Mouse (Mus musculus) kidney, postnatal 10 days (tissue): ENCODE measurements at regions not wholly inside any gene's neighbourhood (a gene's known extent, or its start where the extent isn't known, plus 50 kb on each side); places are given as distances from the start of the nearest gene placed in this dataset.

Experiments used
- DNase-seq: peaks from one replicate; pipeline ENCODE4 v3.0.0; 2021; ENCODE audit warnings: mixed read lengths

DNA sequence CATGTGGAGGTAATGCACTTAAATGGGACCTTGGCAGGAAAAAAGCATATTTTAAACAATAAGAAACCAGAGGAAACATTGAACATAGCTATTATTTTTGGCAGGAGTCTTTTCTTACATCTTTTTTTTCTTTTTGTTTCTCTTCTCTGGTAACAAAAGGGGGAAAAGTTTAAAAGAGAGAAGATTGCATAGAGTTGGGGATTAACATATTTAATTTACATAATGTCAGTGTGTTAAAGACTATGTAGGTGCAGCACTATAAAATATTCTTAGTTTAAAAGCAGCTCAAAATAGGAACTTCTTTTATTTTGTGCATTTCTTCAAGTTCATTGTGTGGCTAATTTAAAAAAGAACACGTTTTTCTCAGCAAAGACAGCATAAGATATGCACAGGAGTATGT, 1087.5 kb downstream of the Cdh11 start:
- DNase-seq, result no peak

DNA sequence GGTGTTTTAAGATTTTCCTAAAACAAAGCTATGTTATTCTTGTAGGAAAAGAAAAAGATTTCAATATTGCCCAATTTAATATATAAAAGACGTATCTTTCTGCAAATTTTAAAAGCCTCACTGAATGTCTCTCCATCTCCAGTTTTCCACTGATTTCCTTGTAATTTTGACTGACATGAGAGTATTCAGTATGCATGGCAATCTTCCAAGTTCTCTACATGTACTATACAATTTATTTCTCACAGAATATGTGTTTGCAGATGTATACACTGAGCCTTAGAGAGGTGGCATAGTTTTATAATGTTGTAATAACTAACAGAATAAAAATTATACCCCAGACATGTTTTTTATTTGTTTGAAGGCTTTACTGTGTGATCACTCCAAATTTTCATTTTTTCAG, 1094.5 kb downstream of the Cdh11 start:
- DNase-seq, result no peak

DNA sequence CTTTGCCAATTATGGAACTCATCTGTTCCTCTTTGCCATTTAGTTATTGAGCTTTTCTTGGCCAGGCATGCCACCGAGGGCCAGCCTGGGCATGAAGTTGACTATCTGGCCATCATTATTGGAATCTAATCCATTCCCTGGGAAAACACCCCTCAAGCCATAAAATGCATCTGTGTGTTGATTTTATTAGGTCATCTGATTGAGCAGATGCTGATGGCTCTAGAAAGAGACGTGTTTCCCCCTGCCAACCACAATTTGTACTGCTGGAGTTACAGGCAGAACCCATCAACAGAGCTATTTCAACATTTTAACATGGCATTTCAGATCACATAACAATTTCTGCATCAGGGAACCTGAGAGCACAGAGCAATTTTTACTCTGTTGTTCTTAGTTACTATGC, 1116.5 kb downstream of the Cdh11 start:
- no peak for DNase-seq

DNA sequence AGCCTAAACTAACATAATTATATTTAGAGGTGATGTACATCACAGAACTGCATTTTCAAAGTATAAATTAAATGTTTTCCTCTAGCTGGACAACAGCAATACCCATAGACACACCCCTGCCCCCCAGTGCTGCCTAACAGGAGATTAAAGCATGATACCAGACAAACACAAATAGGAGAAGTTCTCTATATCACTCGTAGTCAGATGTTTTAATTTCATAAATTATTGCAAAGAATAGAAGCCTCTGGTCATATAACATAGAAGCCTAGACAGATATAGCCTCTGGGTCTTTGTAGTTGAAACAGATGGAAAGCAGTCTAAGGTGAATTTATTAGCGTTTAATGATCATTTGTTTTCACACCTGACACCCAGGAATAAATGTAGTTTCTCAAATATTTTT, 1122.6 kb downstream of the Cdh11 start:
- DNase-seq, result no peak

DNA sequence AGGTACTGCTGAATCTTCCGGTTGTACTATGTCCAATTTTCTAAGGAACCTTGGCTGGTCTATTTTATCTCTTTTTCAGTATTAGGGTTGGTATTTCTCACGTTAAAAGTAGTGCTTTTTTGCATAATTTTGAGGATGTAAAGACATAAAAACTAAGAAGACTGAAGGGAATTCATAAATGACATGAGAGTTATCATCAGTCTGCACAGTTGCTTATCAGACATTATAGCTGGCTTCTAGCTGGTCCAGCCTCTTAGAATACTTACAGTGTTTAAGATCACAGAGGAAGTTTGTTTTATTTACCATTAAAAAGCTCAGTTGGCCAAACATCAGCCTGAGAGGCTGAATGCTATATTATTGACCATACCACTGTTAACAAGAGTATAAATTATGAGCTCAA, 1130.2 kb downstream of the Cdh11 start:
- DNase-seq, result no peak

DNA sequence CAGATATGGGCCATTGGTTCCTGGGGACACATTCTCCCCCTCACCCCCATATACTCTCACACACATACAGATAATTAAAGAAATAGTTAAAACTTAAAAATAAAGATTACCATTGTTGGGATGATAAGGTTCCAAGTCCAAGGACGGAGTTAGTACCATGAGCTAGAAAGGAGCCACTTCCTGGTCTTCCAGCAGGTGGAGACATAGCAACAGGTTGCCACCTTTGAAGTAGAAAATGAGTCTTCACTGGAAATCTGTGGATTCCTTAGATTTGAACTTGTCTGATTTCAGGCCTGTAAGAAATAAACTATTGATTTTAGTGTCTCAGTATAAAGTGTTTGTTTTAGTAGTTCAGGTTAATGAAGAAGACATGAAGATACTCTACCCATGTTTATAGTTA, 1156.6 kb downstream of the Cdh11 start:
- peak; percentile 27 for DNase-seq

DNA sequence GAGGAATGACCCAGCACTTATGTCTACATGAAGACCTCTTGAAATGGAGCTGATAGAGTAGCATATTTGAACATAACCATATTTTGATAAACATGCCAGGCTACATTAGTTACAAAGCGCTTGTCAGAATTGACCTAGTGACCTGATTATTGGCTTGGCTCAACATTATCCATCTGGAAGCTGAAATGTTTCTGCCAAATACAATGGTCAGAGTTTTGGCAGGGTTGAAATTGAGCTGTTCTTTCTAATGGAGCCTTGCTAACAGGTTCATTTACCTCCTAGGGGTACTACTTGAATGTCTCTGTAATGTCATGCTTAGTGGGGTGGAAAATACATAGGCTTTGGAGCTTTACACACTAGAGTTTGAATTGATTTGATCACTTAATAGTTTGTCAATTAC, 1163.5 kb downstream of the Cdh11 start:
- no peak for DNase-seq

DNA sequence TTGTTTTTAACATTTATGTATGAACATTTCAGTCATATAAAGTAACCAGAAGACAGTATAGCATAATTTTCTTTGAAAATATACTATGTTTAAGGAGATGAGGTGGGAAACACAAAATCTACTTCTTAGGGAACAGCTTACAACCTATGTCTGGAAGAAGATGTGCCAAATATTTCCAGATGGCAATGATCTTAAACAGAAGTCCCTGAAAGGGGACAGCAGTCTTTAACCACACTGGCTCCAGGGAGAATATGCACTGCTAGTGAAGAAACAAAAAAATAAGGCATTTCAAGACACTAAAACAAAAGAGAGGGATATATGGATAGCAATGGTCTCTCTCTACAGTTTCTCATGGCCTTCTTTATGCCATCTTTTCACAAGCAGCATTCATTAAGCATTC, 1194.3 kb downstream of the Cdh11 start:
- no peak for DNase-seq

DNA sequence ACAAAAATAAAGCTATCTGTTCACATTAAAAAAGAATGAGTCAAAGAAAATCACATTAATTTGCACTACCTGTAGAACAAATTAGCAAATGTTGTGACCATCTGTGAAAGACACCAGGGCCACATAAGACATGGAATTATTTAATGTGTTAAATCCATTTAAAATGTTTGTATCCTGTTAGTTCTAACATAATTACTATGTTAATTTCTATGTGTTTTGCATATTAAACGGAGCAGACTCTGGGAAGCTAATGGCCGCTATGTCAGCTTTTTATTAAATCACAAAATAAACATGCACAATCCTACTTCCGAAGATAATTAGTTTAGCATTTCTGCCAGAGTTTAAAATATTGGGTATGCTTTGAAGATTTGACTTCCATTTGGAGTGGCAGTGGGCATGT, 1194.8 kb downstream of the Cdh11 start:
- no peak for DNase-seq

DNA sequence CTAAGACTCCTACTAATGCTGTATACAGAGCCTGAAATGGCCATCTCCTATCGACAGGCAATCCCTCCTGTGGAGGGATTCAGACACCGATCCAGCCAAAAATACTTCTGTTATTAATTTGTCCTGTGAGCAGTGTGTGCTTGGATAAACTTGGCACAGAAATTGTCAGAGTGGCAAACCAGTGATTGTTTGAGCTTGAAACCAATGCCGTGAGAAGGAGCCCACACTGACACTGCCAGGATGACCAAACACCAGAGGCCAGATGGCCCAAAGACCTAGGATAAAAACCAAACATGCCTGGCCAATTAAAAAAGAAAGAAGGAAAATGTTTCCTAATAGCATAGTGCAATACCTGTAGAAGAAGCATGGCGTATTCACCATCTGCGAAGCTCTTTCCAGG, 1221.0 kb downstream of the Cdh11 start:
- no peak for DNase-seq

DNA sequence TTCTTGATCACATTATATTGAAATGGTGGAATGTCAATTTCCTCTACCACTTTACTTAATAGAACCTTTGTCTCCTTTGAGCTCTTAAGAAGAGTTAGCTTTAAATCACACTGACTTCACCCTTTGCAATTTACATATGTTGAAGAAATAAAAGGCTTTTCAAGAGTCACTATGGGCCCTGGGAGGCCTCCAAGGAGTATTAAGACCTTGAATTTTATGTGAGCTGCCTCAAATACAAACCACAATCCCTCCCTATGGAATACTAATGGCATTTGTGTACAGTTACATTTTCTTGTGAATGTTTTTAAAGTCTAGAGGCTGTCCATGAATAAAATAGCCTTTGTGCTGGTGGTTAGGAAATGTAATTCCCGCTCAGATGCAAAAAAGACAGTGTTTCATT, 1262.7 kb downstream of the Cdh11 start:
- no peak for DNase-seq

DNA sequence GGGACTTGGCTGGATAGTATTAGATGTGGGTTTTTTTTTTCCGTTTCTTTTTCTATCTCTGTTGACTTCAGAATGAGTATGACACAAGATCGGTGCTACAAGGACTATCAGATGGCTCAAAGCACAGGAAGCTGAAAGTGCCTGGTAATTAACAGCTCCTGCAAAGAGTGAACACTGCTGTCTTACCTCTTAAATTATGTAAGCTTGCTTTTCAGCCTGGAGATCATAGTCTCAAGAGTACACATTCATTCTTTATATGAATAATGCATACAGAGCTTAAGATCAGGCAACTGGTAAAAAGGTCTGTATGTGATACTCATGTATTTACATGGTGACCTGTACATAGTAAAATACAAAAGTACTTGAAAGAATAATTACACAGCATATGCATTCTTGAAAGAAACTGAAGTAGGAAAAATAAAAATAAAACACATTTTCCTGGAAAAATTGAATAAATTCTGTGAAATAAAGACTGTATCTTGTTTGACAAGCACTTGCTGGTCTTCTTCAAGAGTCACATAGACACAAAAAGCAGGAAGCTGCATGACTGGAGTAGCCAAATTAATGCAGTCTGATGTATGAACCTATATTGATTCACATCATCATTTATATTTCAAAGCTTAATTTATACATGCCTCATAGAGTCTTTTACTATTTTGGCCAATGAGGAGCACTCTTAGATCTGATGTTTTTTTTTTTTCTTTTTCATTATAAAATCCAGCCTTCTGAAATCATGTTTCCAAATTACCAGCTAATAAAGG, 1306.7 kb downstream of the Cdh11 start:
- DNase-seq, result no peak

DNA sequence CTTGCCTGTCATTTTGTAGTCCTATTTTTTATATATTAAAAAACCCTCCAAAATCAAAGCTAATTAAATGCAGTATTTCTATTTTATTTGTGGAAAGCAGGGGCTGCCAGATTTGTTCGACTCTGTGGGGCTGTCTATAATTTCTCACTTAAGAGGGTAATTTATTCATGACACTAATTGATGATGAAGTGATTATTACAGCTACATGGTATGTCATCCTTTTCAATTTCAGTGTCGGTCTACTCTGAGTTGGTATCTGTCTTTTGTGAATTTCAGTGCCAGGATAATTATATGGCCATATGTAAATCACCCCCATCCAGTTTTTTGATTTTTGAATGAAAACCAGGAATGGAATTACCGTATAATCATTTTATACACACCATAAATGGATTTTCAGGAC, 1319.1 kb downstream of the Cdh11 start:
- no peak for DNase-seq

DNA sequence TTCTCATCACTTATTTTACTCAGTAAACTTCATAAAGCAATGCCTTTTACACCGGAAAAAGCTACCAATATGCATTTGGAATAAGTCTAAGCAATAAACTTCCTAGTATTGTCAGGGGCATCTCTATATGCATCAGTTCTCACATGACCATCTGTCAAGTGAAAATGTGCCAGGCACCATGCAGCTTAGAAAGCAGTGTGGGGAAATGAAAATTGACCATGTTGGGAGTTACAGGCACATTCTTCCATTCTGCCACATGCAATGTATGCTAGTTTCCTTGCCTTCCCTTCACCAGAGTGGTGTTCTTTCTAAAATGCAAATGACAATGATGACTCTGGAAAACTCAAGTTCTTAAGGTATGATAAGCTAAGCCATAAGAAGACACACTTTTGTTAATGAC, 1322.9 kb downstream of the Cdh11 start:
- no peak for DNase-seq

DNA sequence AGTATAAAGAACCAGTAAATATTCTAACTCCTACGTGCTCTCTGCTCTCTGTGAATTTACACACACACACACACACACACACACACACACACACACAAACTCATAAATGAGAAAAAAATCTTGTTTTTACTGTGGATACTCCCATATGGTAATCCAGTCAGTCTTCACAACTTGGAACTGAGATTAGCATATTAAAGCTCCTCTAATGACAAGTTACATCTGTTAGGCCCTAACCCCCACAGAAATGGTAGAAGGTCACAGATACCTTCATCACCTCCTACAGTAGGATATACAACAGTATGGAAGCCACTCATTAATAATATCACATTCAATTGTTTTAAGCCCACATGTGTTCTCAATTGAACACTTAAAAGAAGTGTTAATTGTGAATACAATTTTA, 1340.7 kb downstream of the Cdh11 start:
- no peak for DNase-seq

DNA sequence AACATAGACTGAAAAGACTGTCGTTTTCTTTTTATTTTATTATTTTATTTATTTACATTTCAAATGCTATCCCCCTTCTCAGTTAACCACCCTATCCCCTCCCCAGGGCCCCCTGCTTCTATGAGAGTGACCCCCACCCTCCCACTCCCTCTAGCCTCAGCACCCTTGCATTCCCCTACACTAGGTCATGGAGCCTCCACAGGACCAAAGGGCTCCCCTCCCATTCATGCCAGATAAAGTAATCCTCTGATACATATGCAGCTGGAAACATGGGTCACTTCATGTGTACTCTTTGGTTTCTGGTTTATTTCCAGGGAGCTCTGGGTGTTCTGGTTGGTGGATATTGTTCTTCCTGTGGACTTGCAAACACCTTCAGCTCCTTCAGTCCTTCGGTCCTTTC, 1342.9 kb downstream of the Cdh11 start:
- no peak for DNase-seq

DNA sequence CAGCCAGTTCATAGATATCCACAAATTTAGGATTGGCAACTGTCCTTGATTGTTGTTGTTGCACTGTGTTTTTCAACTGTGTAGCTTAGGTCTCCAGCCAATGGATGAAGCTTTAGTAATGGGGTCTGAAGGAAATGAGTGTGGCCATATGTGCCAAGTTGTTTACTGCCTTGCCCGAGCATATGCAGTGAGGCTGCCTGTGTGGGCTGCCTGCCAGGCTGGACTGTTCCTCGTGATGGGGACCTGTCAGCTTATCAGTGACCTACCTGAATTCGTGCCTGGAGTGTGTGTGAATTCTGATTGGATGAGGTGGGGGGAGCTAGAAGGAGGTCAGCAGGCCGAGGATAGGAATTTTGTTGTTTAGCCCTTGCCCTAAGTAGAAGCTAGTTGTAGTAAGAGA, 1349.8 kb downstream of the Cdh11 start:
- no peak for DNase-seq
